Mouse (Mus musculus) lung, embryonic 14.5 days (tissue): Measurements from ENCODE around the gene Psmb10. TPM values are rescaled to one million over a fixed set of nuclear protein-coding genes. Genes with fewer than 3 reads are reported as not detected.

ENCODE experiments used
- ATAC-seq: fragments of 200-750 bp; cut with Nextera tagmentation; 2 replicates; pipeline ENCODE4 v1.8.0; 2017; ENCODE audit warnings: mild to moderate bottlenecking, moderate TSS enrichment, moderate library complexity; ENCODE audit not compliant: insufficient read depth
- DNase-seq: peaks from one replicate; pipeline ENCODE4 v3.0.0-alpha.2; 2015
- H3K27ac ChIP-seq: fragments of 300-500 bp; sonication (generic); 2 replicates; pipeline ENCODE4 v1.5.1; 2014; ENCODE audit warnings: low read depth, mild to moderate bottlenecking, moderate library complexity
- H3K27me3 ChIP-seq: fragments of 300-500 bp; sonication (generic); 2 replicates; pipeline ENCODE4 v1.6.1; 2014; ENCODE audit warnings: low read length, control low read depth; ENCODE audit not compliant: insufficient read depth
- H3K36me3 ChIP-seq: fragments of 300-500 bp; sonication (generic); 2 replicates; pipeline ENCODE4 v1.6.1; 2014; ENCODE audit warnings: control low read depth; ENCODE audit not compliant: insufficient read depth
- H3K4me1 ChIP-seq: fragments of 300-500 bp; sonication (generic); 2 replicates; pipeline ENCODE4 v1.6.1; 2014; ENCODE audit warnings: antibody characterized with exemption, control low read depth; ENCODE audit not compliant: insufficient read depth
- H3K4me2 ChIP-seq: fragments of 300-500 bp; sonication (generic); 2 replicates; pipeline ENCODE4 v1.6.1; 2014; ENCODE audit warnings: mild to moderate bottlenecking
- H3K4me3 ChIP-seq: fragments of 300-500 bp; sonication (generic); 2 replicates; pipeline ENCODE4 v1.5.1; 2014; ENCODE audit warnings: low read depth, low read length
- H3K9ac ChIP-seq: fragments of 300-500 bp; sonication (generic); 2 replicates; pipeline ENCODE4 v1.6.1; 2014
- H3K9me3 ChIP-seq: fragments of 300-500 bp; sonication (generic); 2 replicates; pipeline ENCODE4 v1.6.1; 2016; ENCODE audit warnings: low read depth, low read length, control low read depth
- CTCF ChIP-seq: IDR thresholded peaks from 2 replicates; pipeline ENCODE4 v1.5.1; 2016; ENCODE audit warnings: antibody characterized with exemption, low read depth
- WGBS: fragments of 180-500 bp; shearing (Covaris S2); extraction: QIAGEN DNeasy Blood & Tissue Kit; methylation state at CpG from one replicate; pipeline ENCODE4 v1.1.7; 2014; 5-methylcytosine and 5-hydroxymethylcytosine counted together
- polyA plus RNA-seq: library from polyadenylated mRNA; unstranded; fragments of >200 nt; fragmentation: Nextera tagmentation; extraction: Ambion mirVana; gene quantifications from 2 replicates; pipeline ENCODE4 v1.2.1, GENCODE M21; 2014

Gene Psmb10
- polyA plus RNA-seq, 1 experiment from 2014 or later, result 33.6 TPM

- Histone ChIP-seq H3K9ac (no peak overlapping the region), H3K4me3 (no peak overlapping the region), H3K4me2 (no peak overlapping the region), H3K27ac (no peak overlapping the region), H3K36me3 (peaks cover 32% of the 10 kb centered on the region), H3K9me3 (no peaks in the 10 kb centered on the region), H3K27me3 (no peaks in the 10 kb centered on the region), H3K4me1 (peaks cover 5% of the 10 kb centered on the region; the same call in 1 of the 2 replicates)
- no peak for ATAC-seq
- TF ChIP-seq CTCF, result no peak
- DNase-seq, result no peak
- 88% methylated on average over 11 of the region's 11 CpGs for WGBS
Measured at GRCm38 (mm10) chr8:105932525-105932924, 5.7 kb downstream of the Psmb10 start.

GRCm38 (mm10) chr8:105931271-105931670 lies 7.0 kb downstream of the Psmb10 start:
- TF ChIP-seq CTCF, result no peak
- H3K27me3 ChIP-seq, result no peaks in the 10 kb centered on the region
- ATAC-seq, result no peak
- no peak overlapping the region for H3K4me3 ChIP-seq
- WGBS, result 92% methylated on average over 3 of the region's 3 CpGs
- H3K4me2 ChIP-seq, result no peak overlapping the region
- no peak overlapping the region for H3K27ac ChIP-seq
- no peak for DNase-seq
- H3K9ac ChIP-seq, result no peak overlapping the region
- H3K36me3 ChIP-seq, result peaks cover 35% of the 10 kb centered on the region
- H3K9me3 ChIP-seq, result no peaks in the 10 kb centered on the region
- H3K4me1 ChIP-seq, result peaks cover under 1% of the 10 kb centered on the region; the same call in 1 of the 2 replicates

GRCm38 (mm10) chr8:105930602-105931001 lies 7.6 kb downstream of the Psmb10 start:
- Histone ChIP-seq H3K4me1 (no peaks in the 10 kb centered on the region), H3K36me3 (peaks cover 35% of the 10 kb centered on the region), H3K4me2 (no peak overlapping the region), H3K9me3 (no peaks in the 10 kb centered on the region), H3K27me3 (no peaks in the 10 kb centered on the region), H3K9ac (no peak overlapping the region), H3K4me3 (no peak overlapping the region), H3K27ac (no peak overlapping the region)
- DNase-seq (peak; percentile 82), ATAC-seq (peak; percentile 36)
- peak; percentile 94 for TF ChIP-seq CTCF
- 15% methylated on average over 8 of the region's 8 CpGs for WGBS

DNA sequence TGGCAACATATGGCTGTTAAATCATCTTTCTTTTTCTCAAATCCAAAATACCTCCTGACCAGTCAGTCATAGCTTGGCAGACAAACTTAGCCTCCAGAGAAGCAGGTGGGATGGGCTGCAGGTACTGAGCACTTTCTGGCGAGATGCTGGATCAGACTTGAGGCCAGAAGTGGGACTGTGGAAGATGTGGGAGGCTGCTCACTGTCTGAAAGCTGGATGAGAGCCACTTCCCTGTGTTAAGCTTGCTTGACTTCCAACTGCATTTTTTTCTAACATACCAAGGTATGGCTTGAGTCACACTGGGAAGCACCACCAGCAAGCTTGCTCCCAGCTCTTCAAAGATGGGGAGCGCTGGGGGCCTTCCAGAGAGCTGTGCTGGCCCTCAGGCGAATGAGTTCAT lies 13.1 kb downstream of the Psmb10 start:
- no peak overlapping the region for H3K27ac ChIP-seq
- H3K4me2 ChIP-seq, result no peak overlapping the region
- no peaks in the 10 kb centered on the region for H3K27me3 ChIP-seq
- no peaks in the 10 kb centered on the region for H3K9me3 ChIP-seq
- no peaks in the 10 kb centered on the region for H3K4me1 ChIP-seq
- H3K9ac ChIP-seq, result no peak overlapping the region
- no peak for TF ChIP-seq CTCF
- ATAC-seq (no peak), DNase-seq (no peak)
- WGBS, result 66% methylated on average over 3 of the region's 3 CpGs
- peaks cover 16% of the 10 kb centered on the region for H3K36me3 ChIP-seq
- no peak overlapping the region for H3K4me3 ChIP-seq

- 82% methylated on average over 3 of the region's 3 CpGs for WGBS
- no peak for ATAC-seq
- Histone ChIP-seq H3K4me3 (no peak overlapping the region), H3K27ac (no peak overlapping the region), H3K4me1 (no peaks in the 10 kb centered on the region), H3K9me3 (no peaks in the 10 kb centered on the region), H3K27me3 (no peaks in the 10 kb centered on the region), H3K9ac (no peak overlapping the region), H3K36me3 (peaks cover 30% of the 10 kb centered on the region), H3K4me2 (no peak overlapping the region)
- TF ChIP-seq CTCF, result no peak
- no peak for DNase-seq
Measured at GRCm38 (mm10) chr8:105919390-105919789, 18.9 kb downstream of the Psmb10 start.

DNA sequence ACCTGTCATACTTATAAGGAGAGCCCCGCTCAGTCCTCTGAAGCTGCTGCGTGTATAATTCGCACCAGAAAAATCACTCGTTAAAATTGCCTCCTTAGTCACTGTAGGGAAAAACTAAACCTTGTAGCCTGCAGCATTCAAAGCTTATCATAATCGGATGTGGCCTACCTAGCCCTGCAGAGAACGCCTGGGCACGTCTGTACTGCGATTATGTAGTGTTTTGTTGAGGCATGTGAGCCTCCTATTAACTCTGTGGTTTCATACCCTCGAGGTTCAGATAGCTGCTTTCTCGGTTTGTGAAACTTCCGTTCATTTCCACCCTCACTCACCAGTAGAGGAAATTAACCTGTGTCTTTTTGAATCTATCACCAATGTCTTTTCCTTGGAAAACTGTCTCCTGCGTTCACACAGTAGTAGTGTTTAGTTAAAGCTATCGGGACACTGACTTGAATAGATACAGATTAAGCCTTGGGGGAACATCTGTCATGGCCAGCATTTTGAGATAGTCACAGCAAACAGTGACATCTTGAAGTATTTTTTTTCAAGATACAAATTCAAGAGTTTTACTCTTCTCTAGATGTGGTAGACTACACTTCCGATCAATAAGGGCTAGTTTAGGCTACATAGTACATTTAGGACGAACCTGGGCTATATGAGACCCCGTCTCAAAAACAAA lies 37.2 kb downstream of the Psmb10 start:
- WGBS, result 23% methylated on average over 16 of the region's 16 CpGs
- H3K4me2 ChIP-seq, result peak overlapping the region; percentile 92
- peak overlapping the region; percentile 97 for H3K4me3 ChIP-seq
- no peaks in the 10 kb centered on the region for H3K9me3 ChIP-seq
- H3K9ac ChIP-seq, result peak overlapping the region; percentile 99
- ATAC-seq (no peak), DNase-seq (peak; percentile 10)
- 0 out of 2 replicates have a peak, but pooled peaks cover 4% of the 10 kb centered on the region for H3K36me3 ChIP-seq
- no peaks in the 10 kb centered on the region for H3K4me1 ChIP-seq
- H3K27ac ChIP-seq, result peak overlapping the region; percentile 90
- no peak for TF ChIP-seq CTCF
- no peaks in the 10 kb centered on the region for H3K27me3 ChIP-seq

- peak; percentile 97 for DNase-seq
- H3K9ac ChIP-seq, result peak within 1 kb of the TSS; percentile 99
- H3K4me3 ChIP-seq, result peak within 1 kb of the TSS; percentile 97
- no peak for TF ChIP-seq CTCF
- WGBS, result under 1% methylated on average over 68 of the region's 68 CpGs
- H3K27me3 ChIP-seq, result no peaks in the 10 kb centered on the region
- H3K27ac ChIP-seq, result peak within 1 kb of the TSS; percentile 90
- peak; percentile 96 for ATAC-seq
- H3K9me3 ChIP-seq, result no peaks in the 10 kb centered on the region
- no peaks in the 10 kb centered on the region for H3K4me1 ChIP-seq
- peak within 1 kb of the TSS; percentile 92 for H3K4me2 ChIP-seq
- 0 out of 2 replicates have a peak, but pooled peaks cover 2% of the 10 kb centered on the region for H3K36me3 ChIP-seq
Measured at GRCm38 (mm10) chr8:105900180-105900940, 37.9 kb downstream of the Psmb10 start, which contains the start of gene Pskh1. Gene Pskh1 (plus strand): TSS chr8:105900441.
